Mouse (Mus musculus): Measurements from ENCODE around the gene Dhx57. TPM values are rescaled to one million over a fixed set of nuclear protein-coding genes. Genes with fewer than 3 reads are reported as not detected.

The Dhx57 gene
- total RNA-seq (2012; rRNA removed) (3.4 and 4.1 TPM in 2 replicates), polyA plus RNA-seq (2012; ENCODE audit: insufficient read depth in 1 of 2, insufficient read length in 2 of 2, low read depth in 1 of 2, low replicate concordance in 2 of 2, missing spikeins in 1 of 2) (1 to 10 TPM in 1 of 2 experiments, not detected in 1; 6.8 TPM)

- H3K9ac ChIP-seq (ENCODE audit: control insufficient read depth, low read depth, low read length, poor library complexity, severe bottlenecking) = peak within 1 kb of the TSS; percentile 77
- H3K36me3 ChIP-seq (ENCODE audit: control insufficient read depth in 1 of 2, insufficient read depth in 2 of 2, low read length in 2 of 2) = peaks cover 0 to 15% of the 10 kb centered on the region in 2 experiments; a peak in 2 of 4 replicates
- no peaks in the 10 kb centered on the region for H3K9me3 ChIP-seq (replicated peaks; ENCODE audit: insufficient read depth, low read length)
- H3K79me2 ChIP-seq (ENCODE audit: control insufficient read depth, insufficient read depth, low read length, poor library complexity) = peaks cover 4% of the 10 kb centered on the region; the same call in 1 of the 2 replicates
- TF ChIP-seq JUND (IDR thresholded peaks at IDR 0.05; ENCODE audit: low read depth, low read length) (no peak), ELF1 (IDR thresholded peaks at IDR 0.05; ENCODE audit: low read depth, low read length) (peak; percentile 85), HCFC1 (IDR thresholded peaks at IDR 0.05; ENCODE audit: low read depth, low read length) (peak; percentile 90), TCF12 (IDR thresholded peaks at IDR 0.05; ENCODE audit: low read depth, low read length) (peak; percentile 11; the same call in 1 of the 2 replicates), POLR2AphosphoS5 (IDR thresholded peaks at IDR 0.05; ENCODE audit: borderline replicate concordance, low read depth, low read length) (no peak), GABPA (IDR thresholded peaks at IDR 0.05; ENCODE audit: low read depth, low read length) (no peak), POLR2AphosphoS2 (IDR thresholded peaks at IDR 0.05; ENCODE audit: low read length) (no peak), ZMIZ1 (IDR thresholded peaks at IDR 0.05; ENCODE audit: low read depth, low read length) (0 out of 2 replicates have a peak, but pooled peaks have one; percentile 23), MAX (IDR thresholded peaks at IDR 0.05; ENCODE audit: low read length) (peak; percentile 21; the same call in 1 of the 2 replicates), ZC3H11A (IDR thresholded peaks at IDR 0.05; ENCODE audit: low read depth, low read length) (no peak), NELFE (IDR thresholded peaks at IDR 0.05; ENCODE audit: low read depth, low read length) (peak; percentile 56), SIN3A (IDR thresholded peaks at IDR 0.05; ENCODE audit: low read length) (peak; percentile 97), MAFK (IDR thresholded peaks at IDR 0.05; ENCODE audit: borderline replicate concordance, low read depth, low read length) (no peak), POLR2A (IDR thresholded peaks at IDR 0.05; ENCODE audit: control insufficient read depth in 1 of 2, insufficient read depth in 1 of 2, low read depth in 1 of 2, low read length in 2 of 2, poor library complexity in 1 of 2) (peak in 1 of 2 experiments; percentile 60; a peak in 1 of 4 replicates), MEF2A (IDR thresholded peaks at IDR 0.05; ENCODE audit: extremely low read depth, insufficient replicate concordance, low read depth, low read length, poor library complexity, severe bottlenecking) (no peak), USF1 (IDR thresholded peaks at IDR 0.05; ENCODE audit: low read depth, low read length) (no peak), MXI1 (IDR thresholded peaks at IDR 0.05; ENCODE audit: low read depth, low read length) (peak; percentile 85), MAZ (IDR thresholded peaks at IDR 0.05; ENCODE audit: low read depth, low read length) (no peak), CHD2 (IDR thresholded peaks at IDR 0.05; ENCODE audit: low read length) (peak; percentile 84), KAT2A (conservative IDR thresholded peaks at IDR 0.05; ENCODE audit: low read depth, low read length) (peak; percentile 68; the same call in 1 of the 2 replicates)
- peak; percentile 95 for DNase-seq (ENCODE audit: low read depth, low spot score)
- peak within 1 kb of the TSS; percentile 71 to 95 for H3K4me3 ChIP-seq (ENCODE audit: control insufficient read depth in 1 of 2, insufficient read depth in 1 of 2, low read depth in 2 of 2, low read length in 2 of 2)
- H3K27ac ChIP-seq (ENCODE audit: control insufficient read depth, low read depth, low read length) = peak within 1 kb of the TSS; percentile 28
- H3K27me3 ChIP-seq (ENCODE audit: control insufficient read depth in 1 of 2, insufficient read depth in 2 of 2, low read length in 2 of 2) = no peaks in the 10 kb centered on the region
- peaks cover 5 to 12% of the 10 kb centered on the region in 2 experiments for H3K4me1 ChIP-seq (ENCODE audit: control insufficient read depth in 1 of 2, insufficient read depth in 2 of 2, low read length in 2 of 2)
Measured at GRCm38 (mm10) chr17:80290074-80290657, at the start of gene Dhx57, which contains the start of gene Morn2. Gene Dhx57, minus strand, starts transcription at chr17:80290476. Gene Morn2, plus strand, starts transcription at chr17:80290203.
